8 mouse cellular contexts compared by ENCODE assay signal in genomic region chr2:170220443-170220842, GRCm38 (mm10).
A peak's percentile ranks its signal among the peaks of the same experiment; 100 is the strongest.
DNase-seq lines count a peak whose midpoint lies in the region; ATAC-seq and TF ChIP-seq lines count a peak whose summit lies in the region.

No protein-coding gene starts in this region.

- peaks cover 3% of the 10 kb centered on the region for H3K27me3 ChIP-seq in liver, adult 2 months (ENCODE audit: control insufficient read depth, insufficient read depth, low read length)
- no peaks in the 10 kb centered on the region for H3K27me3 ChIP-seq in embryonic facial prominence, embryonic 13.5 days
- H3K27me3 ChIP-seq in limb, embryonic 11.5 days (ENCODE audit: control insufficient read depth, insufficient read depth, low read length) = no peaks in the 10 kb centered on the region
- H3K27me3 ChIP-seq in neural tube, embryonic 14.5 days (ENCODE audit: control insufficient read depth, insufficient read depth, low read length) = no peaks in the 10 kb centered on the region

- H3K79me2 ChIP-seq in liver, adult 2 months (ENCODE audit: control insufficient read depth, insufficient read depth, low read length) = no peaks in the 10 kb centered on the region

- TF ChIP-seq POLR2A in liver, adult 2 months (IDR thresholded peaks at IDR 0.05; ENCODE audit: extremely low read depth, insufficient read depth, low read length) = no peak

- no peak overlapping the region for H3K9ac ChIP-seq in liver, adult 2 months (ENCODE audit: low read depth, low read length)
- H3K9ac ChIP-seq in embryonic facial prominence, embryonic 13.5 days = peak overlapping the region; percentile 67; the same call in 1 of the 2 replicates
- H3K9ac ChIP-seq in limb, embryonic 11.5 days (ENCODE audit: low read length) = no peak overlapping the region
- H3K9ac ChIP-seq in neural tube, embryonic 14.5 days (replicated peaks; ENCODE audit: low read depth, low read length) = no peak overlapping the region; the same call in 1 of the 2 replicates

- H3K27ac ChIP-seq in liver, adult 2 months (replicated peaks; ENCODE audit: insufficient read depth, low read depth, low read length) = no peak overlapping the region; the same call in 1 of the 2 replicates
- H3K27ac ChIP-seq in embryonic facial prominence, embryonic 13.5 days = peak overlapping the region; percentile 90
- no peak overlapping the region for H3K27ac ChIP-seq in limb, embryonic 11.5 days (replicated peaks; ENCODE audit: low read depth, low read length)
- peak overlapping the region; percentile 88 for H3K27ac ChIP-seq in neural tube, embryonic 14.5 days (ENCODE audit: low read depth, low read length)

- TF ChIP-seq CTCF in liver, adult 2 months (IDR thresholded peaks at IDR 0.05; ENCODE audit: low read depth, low read length) = no peak

- H3K4me3 ChIP-seq in liver, adult 2 months (ENCODE audit: insufficient read depth, low read depth, low read length) = 0 out of 2 replicates have a peak overlapping the region, but pooled peaks have one; percentile 24
- peak overlapping the region; percentile 43 for H3K4me3 ChIP-seq in embryonic facial prominence, embryonic 13.5 days
- 0 out of 2 replicates have a peak overlapping the region, but pooled peaks have one; percentile 22 for H3K4me3 ChIP-seq in limb, embryonic 11.5 days (ENCODE audit: low read depth, low read length)
- H3K4me3 ChIP-seq in neural tube, embryonic 14.5 days (ENCODE audit: low read depth, low read length) = peak overlapping the region; percentile 22

- peaks cover 6% of the 10 kb centered on the region; the same call in 1 of the 2 replicates for H3K4me1 ChIP-seq in liver, adult 2 months (ENCODE audit: control insufficient read depth, insufficient read depth, low read length)
- H3K4me1 ChIP-seq in embryonic facial prominence, embryonic 13.5 days = peaks cover 53% of the 10 kb centered on the region
- peaks cover 23% of the 10 kb centered on the region for H3K4me1 ChIP-seq in limb, embryonic 11.5 days (ENCODE audit: control insufficient read depth, insufficient read depth, low read length)
- H3K4me1 ChIP-seq in neural tube, embryonic 14.5 days (ENCODE audit: control insufficient read depth, insufficient read depth, low read length) = peaks cover 50% of the 10 kb centered on the region

- DNase-seq in liver, adult 2 months (ENCODE audit: extremely low read depth, low read depth, low spot score) = no peak
- DNase-seq in liver = no peak
- DNase-seq in limb, embryonic 11.5 days (ENCODE audit: low spot score) = no peak
- DNase-seq in gastrocnemius, adult 18-20 months (ENCODE audit: low spot score) = no peak
- no peak for DNase-seq in adrenal gland, adult 18-20 months (ENCODE audit: low spot score in 2 of 2)
- DNase-seq in layer of hippocampus, adult 11-12 months (ENCODE audit: low spot score) = no peak

- ATAC-seq in embryonic facial prominence, embryonic 13.5 days (ENCODE audit: insufficient number of reproducible peaks, insufficient read depth, low FRiP score, low TSS enrichment, low read depth) = no peak
- no peak for ATAC-seq in limb, embryonic 11.5 days (ENCODE audit: insufficient number of reproducible peaks, low FRiP score, low TSS enrichment, low read depth)
- ATAC-seq in neural tube, embryonic 14.5 days (ENCODE audit: low read depth) = no peak

- no peaks in the 10 kb centered on the region for H3K9me3 ChIP-seq in embryonic facial prominence, embryonic 13.5 days
- H3K9me3 ChIP-seq in limb, embryonic 11.5 days (ENCODE audit: control insufficient read depth, low read length) = no peaks in the 10 kb centered on the region
- H3K9me3 ChIP-seq in neural tube, embryonic 14.5 days (ENCODE audit: control insufficient read depth, low read length) = no peaks in the 10 kb centered on the region

- no peaks in the 10 kb centered on the region for H3K36me3 ChIP-seq in liver, adult 2 months (ENCODE audit: control insufficient read depth, insufficient read depth, low read length)
- no peaks in the 10 kb centered on the region for H3K36me3 ChIP-seq in embryonic facial prominence, embryonic 13.5 days
- no peaks in the 10 kb centered on the region for H3K36me3 ChIP-seq in limb, embryonic 11.5 days (ENCODE audit: control insufficient read depth, insufficient read depth, low read length)
- no peaks in the 10 kb centered on the region for H3K36me3 ChIP-seq in neural tube, embryonic 14.5 days (ENCODE audit: control insufficient read depth, insufficient read depth, low read length)

- WGBS in liver, adult 2 months = 8% methylated on average over 11 of the region's 11 CpGs
- 2% methylated on average over 11 of the region's 11 CpGs for WGBS in embryonic facial prominence, embryonic 13.5 days
- WGBS in limb, embryonic 11.5 days = 1% methylated on average over 11 of the region's 11 CpGs
- WGBS in neural tube, embryonic 14.5 days = 1% methylated on average over 11 of the region's 11 CpGs

- H3K4me2 ChIP-seq in embryonic facial prominence, embryonic 13.5 days = peak overlapping the region; percentile 75
- H3K4me2 ChIP-seq in limb, embryonic 11.5 days (ENCODE audit: low read depth, severe bottlenecking) = peak overlapping the region; percentile 74
- H3K4me2 ChIP-seq in neural tube, embryonic 14.5 days (ENCODE audit: low read depth, low read length) = peak overlapping the region; percentile 67

Comparison
In these comparisons a context has a peak if more than half of its experiments do, and no peak if none do; other contexts are left out.
1. H3K27ac ChIP-seq: peak in embryonic facial prominence, embryonic 13.5 days (single experiment) and neural tube, embryonic 14.5 days (single experiment); none in liver, adult 2 months (single experiment) and limb, embryonic 11.5 days (single experiment).
2. Peak in every context shown above with its lines, with median percentiles within 50 percentile points of each other: H3K4me3 ChIP-seq and H3K4me2 ChIP-seq.